Mouse (Mus musculus): ENCODE measurements around the gene Wdr72. TPM values are rescaled to one million over a fixed set of nuclear protein-coding genes. Genes with fewer than 3 reads are reported as not detected.

The Wdr72 gene
- polyA plus RNA-seq, 1 experiment = not detected

GRCm38 (mm10) chr9:74194898-74195297, 84.7 kb downstream of the Wdr72 start:
- DNase-seq (ENCODE audit: low read depth, low spot score) = no peak
- WGBS = 93% methylated on average over 2 of the region's 2 CpGs

- 75% methylated on average over 6 of the region's 6 CpGs for WGBS
- DNase-seq (ENCODE audit: low read depth, low spot score) = no peak
Observed at GRCm38 (mm10) chr9:74228272-74228671, 118.1 kb downstream of the Wdr72 start.

GRCm38 (mm10) chr9:74241292-74241691, 131.1 kb downstream of the Wdr72 start:
- 37% methylated on average over 5 of the region's 5 CpGs for WGBS
- DNase-seq (ENCODE audit: low read depth, low spot score) = no peak

GRCm38 (mm10) chr9:74248084-74248483, 137.9 kb downstream of the Wdr72 start:
- 73% methylated on average over 4 of the region's 4 CpGs for WGBS
- DNase-seq (ENCODE audit: low read depth, low spot score) = no peak

GRCm38 (mm10) chr9:74249486-74249885, 139.3 kb downstream of the Wdr72 start:
- 57% methylated on average over 1 of the region's 1 CpGs for WGBS
- no peak for DNase-seq (ENCODE audit: low read depth, low spot score)

GRCm38 (mm10) chr9:74250522-74250921, 140.4 kb downstream of the Wdr72 start:
- DNase-seq (ENCODE audit: low read depth, low spot score) = no peak
- WGBS = 58% methylated on average over 1 of the region's 1 CpGs

- 81% methylated on average over 4 of the region's 4 CpGs for WGBS
- no peak for DNase-seq (ENCODE audit: low read depth, low spot score)
Observed at GRCm38 (mm10) chr9:74258389-74258788, 148.2 kb downstream of the Wdr72 start.

GRCm38 (mm10) chr9:74277752-74278385, 167.7 kb downstream of the Wdr72 start:
- DNase-seq (ENCODE audit: low read depth, low spot score) = no peak
- 46% methylated on average over 14 of the region's 14 CpGs for WGBS

- 51% methylated on average over 3 of the region's 3 CpGs for WGBS
- DNase-seq (ENCODE audit: low read depth, low spot score) = no peak
Observed at GRCm38 (mm10) chr9:74282072-74282471, 171.9 kb downstream of the Wdr72 start.

GRCm38 (mm10) chr9:74286210-74286609, 176.1 kb downstream of the Wdr72 start:
- DNase-seq (ENCODE audit: low read depth, low spot score) = no peak
- WGBS = 41% methylated on average over 2 of the region's 2 CpGs

GRCm38 (mm10) chr9:74294479-74294878, 184.3 kb downstream of the Wdr72 start:
- no peak for DNase-seq (ENCODE audit: low read depth, low spot score)
- 75% methylated on average over 3 of the region's 3 CpGs for WGBS

- WGBS = 78% methylated on average over 1 of the region's 1 CpGs
- DNase-seq (ENCODE audit: low read depth, low spot score) = no peak
Observed at GRCm38 (mm10) chr9:74318771-74319170, 208.6 kb downstream of the Wdr72 start.

- no peak for DNase-seq (ENCODE audit: low read depth, low spot score)
- WGBS = 25% methylated on average over 11 of the region's 11 CpGs
Observed at GRCm38 (mm10) chr9:74324089-74324924, 214.2 kb downstream of the Wdr72 start.

GRCm38 (mm10) chr9:74324925-74325295, 214.8 kb downstream of the Wdr72 start:
- no peak for DNase-seq (ENCODE audit: low read depth, low spot score)
- 48% methylated on average over 3 of the region's 3 CpGs for WGBS

GRCm38 (mm10) chr9:74325981-74326380, 215.8 kb downstream of the Wdr72 start:
- no peak for DNase-seq (ENCODE audit: low read depth, low spot score)
- 62% methylated on average over 1 of the region's 1 CpGs for WGBS

- no peak for DNase-seq (ENCODE audit: low read depth, low spot score)
- 26% methylated on average over 5 of the region's 5 CpGs for WGBS
Observed at GRCm38 (mm10) chr9:74328821-74329220, 218.7 kb downstream of the Wdr72 start.

GRCm38 (mm10) chr9:74330706-74331495, 220.7 kb downstream of the Wdr72 start:
- no peak for DNase-seq (ENCODE audit: low read depth, low spot score)
- 36% methylated on average over 9 of the region's 9 CpGs for WGBS

- no peak for DNase-seq (ENCODE audit: low read depth, low spot score)
- WGBS = 72% methylated on average over 3 of the region's 3 CpGs
Observed at GRCm38 (mm10) chr9:74332321-74332720, 222.2 kb downstream of the Wdr72 start.

All from large intestine, adult 2 months (tissue).